Mouse (Mus musculus): ENCODE measurements around the gene Zfp777.
A peak's percentile ranks its signal among the peaks of the same experiment; 100 is the strongest.

Gene Zfp777

GRCm38 (mm10) chr6:48025905-48026660 lies 22.6 kb downstream of the Zfp777 start:
- no peak for DNase-seq

- no peak for DNase-seq
Observed at GRCm38 (mm10) chr6:48024994-48025345, 23.7 kb downstream of the Zfp777 start.

GRCm38 (mm10) chr6:48024330-48024993 lies 24.2 kb downstream of the Zfp777 start:
- DNase-seq = no peak

- no peak for DNase-seq
Observed at GRCm38 (mm10) chr6:48022672-48023071, 26.0 kb downstream of the Zfp777 start.

GRCm38 (mm10) chr6:48021678-48022077 lies 27.0 kb downstream of the Zfp777 start:
- DNase-seq = peak; percentile 46

- DNase-seq = peak; percentile 64
Observed at GRCm38 (mm10) chr6:48020006-48020405, 28.7 kb downstream of the Zfp777 start.

GRCm38 (mm10) chr6:48016841-48017240 lies 31.9 kb downstream of the Zfp777 start:
- no peak for DNase-seq

GRCm38 (mm10) chr6:48016090-48016521 lies 32.6 kb downstream of the Zfp777 start:
- peak; percentile 56 for DNase-seq

- no peak for DNase-seq
Observed at GRCm38 (mm10) chr6:48010727-48011126, 38.0 kb downstream of the Zfp777 start.

- DNase-seq = no peak
Observed at GRCm38 (mm10) chr6:47995661-47996060, 53.0 kb downstream of the Zfp777 start.

GRCm38 (mm10) chr6:47983936-47984335 lies 64.8 kb downstream of the Zfp777 start:
- no peak for DNase-seq

GRCm38 (mm10) chr6:47978897-47979368 lies 69.8 kb downstream of the Zfp777 start:
- peak; percentile 73 for DNase-seq

GRCm38 (mm10) chr6:47974599-47974998 lies 74.1 kb downstream of the Zfp777 start:
- no peak for DNase-seq
